ENCODE assay signal across 8 mouse cellular contexts in genomic region chr5:126623205-126623604, GRCm38 (mm10).
DNase-seq lines count a peak whose midpoint lies in the region.

No protein-coding gene starts in this region.

- intact Hi-C loops in left cerebral cortex, postnatal 14 days (cut with DNase I) = no loop called here

- peak; percentile 23 for DNase-seq in gastrocnemius, postnatal 10 days
- no peak for DNase-seq in gastrocnemius, adult 18-20 months (ENCODE audit: low spot score)
- peak; percentile 26 for DNase-seq in 3T3-L1 (ENCODE audit: low read depth, low spot score)
- peak; percentile 67 for DNase-seq in adrenal gland, postnatal 10 days
- peak; percentile 25 to 64 for DNase-seq in frontal cortex, postnatal 14 days (ENCODE audit: low spot score in 2 of 2)
- peak; percentile 59 to 85 for DNase-seq in left cerebral cortex, postnatal 14 days (ENCODE audit: low spot score in 2 of 2)
- DNase-seq in right cerebral cortex, postnatal 14 days = peak; percentile 78
- no peak for DNase-seq in gastrocnemius, postnatal 25 days

Comparison
In these comparisons a context has a peak if more than half of its experiments do, and no peak if none do; other contexts are left out.
1. DNase-seq: peak in gastrocnemius, postnatal 10 days (single experiment), 3T3-L1 (single experiment), adrenal gland, postnatal 10 days (single experiment), frontal cortex, postnatal 14 days (2 of 2), left cerebral cortex, postnatal 14 days (2 of 2) and right cerebral cortex, postnatal 14 days (single experiment); none in gastrocnemius, adult 18-20 months (single experiment) and gastrocnemius, postnatal 25 days (single experiment).